Mouse (Mus musculus) lung, adult 2 months (tissue): ENCODE results near the gene Tacr3. TPM values are rescaled to one million over a fixed set of nuclear protein-coding genes. Genes with fewer than 3 reads are reported as not detected.

ENCODE experiments used
- DNase-seq: peaks from one replicate; pipeline ENCODE4 v3.0.0; 2022
- H3K4me1 ChIP-seq: fragments of 200-500 bp; 2 replicates; pipeline ENCODE4 v1.6.1; 2011; ENCODE audit warnings: low read length; ENCODE audit not compliant: control insufficient read depth, insufficient read depth
- H3K4me3 ChIP-seq: fragments of 200-500 bp; replicated peaks from 2 replicates; pipeline ENCODE3; 2011; ENCODE audit warnings: low read depth, mild to moderate bottlenecking, control low read depth, low read length; ENCODE audit errors: extremely low read depth
- CTCF ChIP-seq: fragments of 200-500 bp; IDR thresholded peaks from 2 replicates; pipeline ENCODE4 v1.5.1; 2011; ENCODE audit warnings: mild to moderate bottlenecking, low read length, control low read depth; ENCODE audit not compliant: insufficient read depth
- POLR2A ChIP-seq: fragments of 200-500 bp; IDR thresholded peaks from 2 replicates; pipeline ENCODE4 v1.6.1; 2011; ENCODE audit warnings: low read depth, mild to moderate bottlenecking, control low read depth, low read length, borderline replicate concordance; ENCODE audit errors: extremely low read depth
- WGBS: fragments of 180-500 bp; shearing (Covaris S2); methylation state at CpG from one replicate; pipeline ENCODE4 v1.1.7; 2018; 5-methylcytosine and 5-hydroxymethylcytosine counted together
- polyA plus RNA-seq: library from polyadenylated mRNA; depleted of rRNA; stranded (reverse); fragments of >200 nt; gene quantifications from 2 replicates; pipeline ENCODE4 v1.2.3, GENCODE M21; 2012

The Tacr3 gene
- polyA plus RNA-seq, 1 experiment, result 0.04 TPM

- DNase-seq, result no peak
- WGBS, result 60% methylated on average over 3 of the region's 3 CpGs
- TF ChIP-seq POLR2A (no peak), CTCF (no peak)
- H3K4me3 ChIP-seq, result no peak overlapping the region
- H3K4me1 ChIP-seq, result no peaks in the 10 kb centered on the region
Observed at GRCm38 (mm10) chr3:134978902-134979301, 150.1 kb downstream of the Tacr3 start.

- 72% methylated on average over 3 of the region's 3 CpGs for WGBS
- TF ChIP-seq POLR2A (no peak), CTCF (no peak)
Observed at GRCm38 (mm10) chr3:134980140-134980539, 151.3 kb downstream of the Tacr3 start.

More at GRCm38 (mm10) chr3:134980140-134980539, 151.3 kb downstream of the Tacr3 start:
- Histone ChIP-seq H3K4me1 (no peaks in the 10 kb centered on the region), H3K4me3 (no peak overlapping the region)
- DNase-seq, result no peak
